Mouse (Mus musculus): ENCODE results near the gene Arl8b.

GRCm38 (mm10) chr6:108743730-108744129, 39.2 kb upstream of the Arl8b start:
- TF ChIP-seq CTCF (IDR thresholded peaks at IDR 0.05; ENCODE audit: extremely low read depth, insufficient read length, insufficient replicate concordance, low read depth, low read length): no peak
- no peak for TF ChIP-seq POLR2A (IDR thresholded peaks at IDR 0.05; ENCODE audit: low read depth, low read length)
